Mouse (Mus musculus) hindbrain, postnatal 0 days (tissue): Measurements from ENCODE around the gene Dyrk2. TPM values are rescaled to one million over a fixed set of nuclear protein-coding genes. Genes with fewer than 3 reads are reported as not detected.
A peak's percentile ranks its signal among the peaks of the same experiment; 100 is the strongest.

Experiments
- ATAC-seq: fragments of 200-750 bp; cut with Nextera tagmentation; 2 replicates; pipeline ENCODE4 v1.8.0; 2017; ENCODE audit warnings: mild to moderate bottlenecking, moderate TSS enrichment, moderate library complexity
- DNase-seq: peaks from one replicate; pipeline ENCODE4 v3.0.0-alpha.2; 2015; ENCODE audit warnings: low spot score
- H3K27ac ChIP-seq: fragments of 300-500 bp; sonication (generic); 2 replicates; pipeline ENCODE4 v1.5.1; 2014; ENCODE audit warnings: mild to moderate bottlenecking
- H3K27me3 ChIP-seq: fragments of 300-500 bp; sonication (generic); 2 replicates; pipeline ENCODE4 v1.6.1; 2014; ENCODE audit warnings: low read length, mixed read lengths; ENCODE audit not compliant: insufficient read depth
- H3K36me3 ChIP-seq: fragments of 300-500 bp; sonication (generic); 2 replicates; pipeline ENCODE4 v1.6.1; 2014; ENCODE audit warnings: low read length, mixed read lengths; ENCODE audit not compliant: insufficient read depth
- H3K4me1 ChIP-seq: fragments of 300-500 bp; sonication (generic); 2 replicates; pipeline ENCODE4 v1.6.1; 2014; ENCODE audit warnings: antibody characterized with exemption, low read length, mixed read lengths; ENCODE audit not compliant: insufficient read depth
- H3K4me2 ChIP-seq: fragments of 300-500 bp; sonication (generic); 2 replicates; pipeline ENCODE4 v1.6.1; 2014; ENCODE audit warnings: low read depth, mild to moderate bottlenecking, low read length, moderate library complexity, mixed read lengths
- H3K4me3 ChIP-seq: fragments of 300-500 bp; sonication (generic); 2 replicates; pipeline ENCODE4 v1.5.1; 2014; ENCODE audit warnings: low read length
- H3K9ac ChIP-seq: fragments of 300-500 bp; sonication (generic); replicated peaks from 2 replicates; pipeline ENCODE4 v1.6.1; 2014; ENCODE audit warnings: mild to moderate bottlenecking, low read length, moderate library complexity, mixed read lengths
- H3K9me3 ChIP-seq: fragments of 300-500 bp; sonication (generic); 2 replicates; pipeline ENCODE4 v1.6.1; 2016; ENCODE audit warnings: low read length, mixed read lengths
- CTCF ChIP-seq: IDR thresholded peaks from 2 replicates; pipeline ENCODE4 v1.5.1; 2016; ENCODE audit warnings: antibody characterized with exemption, control low read depth, low read depth
- WGBS: fragments of 180-500 bp; shearing (Covaris S2); extraction: QIAGEN DNeasy Blood & Tissue Kit; methylation state at CpG from one replicate; pipeline ENCODE4 v1.1.7; 2014; 5-methylcytosine and 5-hydroxymethylcytosine counted together
- polyA plus RNA-seq: library from polyadenylated mRNA; unstranded; fragments of >200 nt; fragmentation: Nextera tagmentation; extraction: Ambion mirVana; gene quantifications from 2 replicates; pipeline ENCODE4 v1.2.1, GENCODE M21; 2015
- total RNA-seq: library from RNA; depleted of rRNA; stranded (reverse); fragments of >200 nt; gene quantifications from 2 replicates; pipeline ENCODE4 v1.2.3, GENCODE M21; 2014

Gene Dyrk2
- total and polyA plus RNA-seq, 2 experiments from 2014 or later, result 7.7 to 30.8 TPM

DNA sequence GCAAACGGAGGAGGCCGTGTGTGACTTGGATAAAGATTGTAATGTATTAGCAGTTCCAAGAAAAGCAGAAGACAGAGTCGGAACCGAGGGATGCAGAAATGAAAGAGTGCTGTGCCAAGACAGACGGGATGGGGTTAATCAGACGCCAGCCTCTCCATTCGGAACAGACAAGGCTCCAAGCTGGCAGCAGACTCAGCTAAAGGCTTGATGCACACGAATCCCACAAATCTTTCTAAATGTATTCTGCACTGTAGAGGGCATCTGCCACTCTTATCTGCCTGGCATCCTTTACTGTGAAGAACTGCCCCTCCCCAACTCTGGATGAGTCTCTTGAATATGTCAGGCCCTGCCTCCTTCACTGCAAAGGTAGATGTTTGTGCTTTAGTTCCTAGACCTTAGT lies 45.2 kb downstream of the Dyrk2 start:
- DNase-seq (no peak), ATAC-seq (no peak)
- Histone ChIP-seq H3K9me3 (no peaks in the 10 kb centered on the region), H3K4me3 (no peak overlapping the region), H3K4me2 (no peak overlapping the region), H3K36me3 (no peaks in the 10 kb centered on the region), H3K9ac (no peak overlapping the region), H3K27ac (no peak overlapping the region), H3K27me3 (no peaks in the 10 kb centered on the region), H3K4me1 (no peaks in the 10 kb centered on the region)
- WGBS, result 62% methylated on average over 8 of the region's 8 CpGs
- TF ChIP-seq CTCF, result no peak

DNA sequence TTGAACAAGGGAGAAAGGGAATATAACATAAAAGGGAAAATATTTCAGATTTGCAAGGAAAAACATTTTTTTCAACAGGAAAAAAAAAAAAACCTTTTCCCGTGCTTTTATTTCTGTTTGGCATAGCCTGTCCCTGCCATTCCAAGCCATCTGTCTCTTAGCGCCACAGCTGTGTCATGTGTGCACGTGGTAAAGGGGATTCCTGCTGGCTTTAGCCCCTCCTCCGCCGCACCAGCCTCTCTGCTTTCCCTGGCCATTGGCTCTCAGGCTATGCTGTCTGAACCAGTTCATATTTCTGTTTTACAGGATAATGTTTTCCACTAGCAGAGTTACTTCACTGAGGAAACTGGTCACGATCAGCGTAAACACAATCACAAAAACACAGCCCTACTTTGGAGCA lies 49.1 kb downstream of the Dyrk2 start:
- Histone ChIP-seq H3K27me3 (no peaks in the 10 kb centered on the region), H3K4me1 (no peaks in the 10 kb centered on the region), H3K4me2 (peak overlapping the region; percentile 18; the same call in 1 of the 2 replicates), H3K27ac (no peak overlapping the region), H3K9me3 (no peaks in the 10 kb centered on the region), H3K4me3 (no peak overlapping the region), H3K36me3 (no peaks in the 10 kb centered on the region), H3K9ac (no peak overlapping the region)
- ATAC-seq (peak; percentile 93), DNase-seq (peak; percentile 78)
- WGBS, result 24% methylated on average over 7 of the region's 7 CpGs
- no peak for TF ChIP-seq CTCF

DNA sequence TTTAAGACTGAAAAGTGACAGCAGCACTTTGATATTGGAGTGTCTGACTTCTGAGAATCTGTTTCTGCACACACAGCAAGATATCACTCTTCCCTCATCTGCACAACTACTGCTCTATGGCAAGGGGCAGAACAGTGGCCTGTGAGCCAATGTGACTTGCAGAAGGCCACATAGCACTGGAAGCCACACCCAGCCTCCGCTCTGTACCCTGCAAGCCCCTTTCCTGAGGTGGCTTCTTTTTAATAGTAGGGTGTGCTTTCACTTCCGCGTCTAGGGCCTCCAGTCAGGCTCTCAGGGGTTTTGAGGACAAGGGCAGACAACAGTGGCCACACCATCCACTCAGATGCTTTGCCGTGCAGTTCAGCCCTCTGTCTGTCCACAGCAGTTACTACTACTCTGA lies 50.2 kb downstream of the Dyrk2 start:
- DNase-seq (no peak), ATAC-seq (no peak)
- Histone ChIP-seq H3K27ac (no peak overlapping the region), H3K9me3 (no peaks in the 10 kb centered on the region), H3K9ac (no peak overlapping the region), H3K4me2 (no peak overlapping the region), H3K4me3 (no peak overlapping the region), H3K4me1 (no peaks in the 10 kb centered on the region), H3K27me3 (no peaks in the 10 kb centered on the region), H3K36me3 (no peaks in the 10 kb centered on the region)
- WGBS, result 81% methylated on average over 4 of the region's 4 CpGs
- TF ChIP-seq CTCF, result no peak

DNA sequence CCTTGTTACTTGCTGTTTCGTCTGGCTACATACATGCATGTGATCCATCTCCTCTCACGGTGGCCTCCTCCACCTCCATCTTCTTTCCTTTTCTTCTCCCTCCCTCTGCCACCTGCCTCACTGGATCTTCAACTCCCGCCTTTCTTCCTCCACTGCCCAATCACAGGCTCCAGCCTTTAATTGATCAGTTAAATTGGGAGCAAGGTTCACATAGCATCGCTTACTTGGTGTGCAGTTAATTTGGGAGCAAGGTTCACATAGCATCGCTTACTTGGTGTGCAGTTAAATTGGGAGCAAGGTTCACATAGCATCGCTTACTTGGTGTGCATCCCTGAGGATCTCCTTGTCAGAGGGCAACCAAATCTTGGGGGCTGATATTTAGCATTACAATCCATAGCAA lies 52.9 kb downstream of the Dyrk2 start:
- 89% methylated on average over 6 of the region's 6 CpGs for WGBS
- no peaks in the 10 kb centered on the region for H3K9me3 ChIP-seq
- H3K9ac ChIP-seq, result no peak overlapping the region
- DNase-seq, result no peak
- no peak overlapping the region for H3K4me3 ChIP-seq
- TF ChIP-seq CTCF, result no peak
- H3K27me3 ChIP-seq, result no peaks in the 10 kb centered on the region
- H3K4me1 ChIP-seq, result no peaks in the 10 kb centered on the region
- no peak for ATAC-seq
- H3K4me2 ChIP-seq, result no peak overlapping the region
- no peak overlapping the region for H3K27ac ChIP-seq
- no peaks in the 10 kb centered on the region for H3K36me3 ChIP-seq

DNA sequence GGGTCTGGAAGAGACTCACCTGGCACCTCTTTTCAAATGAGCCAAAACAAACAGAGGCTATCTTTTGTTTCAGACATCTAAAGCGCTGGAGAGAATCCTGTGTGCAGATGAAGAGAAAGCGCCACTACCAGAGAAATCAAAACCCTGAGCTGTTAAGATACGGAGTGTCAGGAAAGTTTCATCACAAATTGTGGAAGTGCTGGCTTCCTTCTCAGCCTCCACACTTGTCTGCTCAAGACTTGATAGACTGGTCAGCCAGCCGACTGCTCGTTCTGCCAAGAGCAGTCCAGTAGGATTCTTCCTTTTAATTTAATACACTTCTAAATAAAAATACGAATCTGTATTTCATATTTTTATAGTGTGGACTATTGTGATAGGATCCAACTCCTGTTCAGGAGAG lies 58.1 kb downstream of the Dyrk2 start:
- DNase-seq (no peak), ATAC-seq (no peak)
- H3K9me3 ChIP-seq, result no peaks in the 10 kb centered on the region
- H3K9ac ChIP-seq, result no peak overlapping the region
- WGBS, result 84% methylated on average over 6 of the region's 6 CpGs
- no peak for TF ChIP-seq CTCF
- no peaks in the 10 kb centered on the region for H3K27me3 ChIP-seq
- no peak overlapping the region for H3K4me3 ChIP-seq
- H3K4me2 ChIP-seq, result no peak overlapping the region
- no peaks in the 10 kb centered on the region for H3K36me3 ChIP-seq
- 0 out of 2 replicates have a peak, but pooled peaks cover 3% of the 10 kb centered on the region for H3K4me1 ChIP-seq
- no peak overlapping the region for H3K27ac ChIP-seq

DNA sequence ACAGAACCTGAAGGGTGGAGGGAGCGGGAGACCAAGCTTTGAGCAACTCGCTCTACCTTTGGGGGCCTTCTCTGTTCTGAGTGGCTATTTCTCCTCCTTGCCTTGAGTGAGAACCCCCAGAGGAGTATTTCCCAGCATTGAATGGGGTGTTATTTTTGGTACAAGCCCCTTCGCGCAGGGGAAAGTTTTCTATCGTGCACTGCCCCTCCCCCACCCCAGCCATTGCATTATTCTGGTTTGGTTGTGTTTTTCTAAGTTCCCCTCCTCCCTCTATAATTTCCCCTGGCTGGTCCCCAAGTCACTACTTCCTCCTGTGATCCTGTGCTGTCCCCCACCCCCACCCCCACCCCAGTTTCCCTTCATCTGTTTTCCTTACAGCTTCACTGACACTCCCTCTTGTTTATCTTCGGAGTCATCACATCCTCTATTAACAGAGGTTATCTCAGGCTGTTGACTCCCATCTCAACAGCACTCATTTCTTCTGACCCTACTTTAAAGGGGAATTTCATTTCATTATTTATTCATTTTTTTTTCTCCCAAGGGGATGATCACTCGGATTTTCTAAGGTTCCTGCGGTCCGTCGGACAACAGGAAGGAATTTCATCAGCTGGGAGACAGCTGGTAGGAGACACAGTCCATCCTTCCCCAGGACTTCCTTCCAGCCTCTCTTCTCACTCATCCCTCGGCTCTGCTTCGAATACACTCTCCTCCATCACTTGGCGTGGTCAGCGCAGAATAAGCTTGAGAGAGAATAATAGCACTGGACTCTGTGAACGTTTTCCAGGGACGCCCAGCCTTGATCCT lies 58.9 kb downstream of the Dyrk2 start:
- H3K4me2 ChIP-seq, result no peak overlapping the region

More for the DNA sequence above, 58.9 kb downstream of the Dyrk2 start:
- ATAC-seq (no peak), DNase-seq (no peak)
- Histone ChIP-seq H3K27ac (no peak overlapping the region), H3K4me1 (0 out of 2 replicates have a peak, but pooled peaks cover 3% of the 10 kb centered on the region), H3K9me3 (no peaks in the 10 kb centered on the region), H3K4me3 (no peak overlapping the region), H3K9ac (no peak overlapping the region), H3K27me3 (no peaks in the 10 kb centered on the region), H3K36me3 (no peaks in the 10 kb centered on the region)
- no peak for TF ChIP-seq CTCF
- WGBS, result 68% methylated on average over 16 of the region's 16 CpGs
